In the genomic region with DNA sequence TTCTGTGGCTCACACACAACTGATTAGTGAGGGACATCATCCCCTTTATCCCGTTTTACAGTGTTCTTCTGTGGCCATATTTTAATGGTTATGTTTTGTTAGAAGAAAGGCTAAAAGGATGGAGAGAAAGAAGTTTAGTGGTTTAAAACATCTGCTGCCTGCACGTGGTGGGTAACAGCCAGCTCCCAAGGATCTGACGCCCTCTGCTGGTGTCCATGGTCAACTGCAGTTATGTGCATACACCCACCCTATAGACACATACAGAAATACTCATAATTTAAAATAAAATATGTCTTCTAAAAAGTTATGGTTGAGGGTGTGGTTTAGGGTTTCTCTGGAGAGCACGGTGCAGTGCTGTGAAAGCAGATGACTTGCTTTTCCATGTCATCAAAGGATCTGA, we compare ENCODE assay signal across 20 mouse cellular contexts. TPM values are rescaled to one million over a fixed set of nuclear protein-coding genes. Genes with fewer than 3 reads are reported as not detected.
DNase-seq lines count a peak whose midpoint lies in the region; ATAC-seq and TF ChIP-seq lines count a peak whose summit lies in the region.
"Had no signal": no experiment of that assay in that cellular context is flagged by ENCODE, and none has a peak within 500 bp of the region (broad histone marks: within the 10 kb centered on the region; RNA-seq: fewer than 3 reads in every experiment).

No protein-coding gene starts in this region.

- no peak for ATAC-seq in lung, embryonic 14.5 days (ENCODE audit: insufficient read depth)
- no peak for ATAC-seq in stomach, postnatal 0 days (ENCODE audit: low FRiP score, low TSS enrichment)
- ATAC-seq: forebrain, embryonic 15.5 days; intestine, embryonic 16.5 days had no signal

- no peak overlapping the region for H3K4me2 ChIP-seq in lung, embryonic 14.5 days
- no peak overlapping the region for H3K4me2 ChIP-seq in stomach, postnatal 0 days (replicated peaks; ENCODE audit: low read depth)
- H3K4me2 ChIP-seq: forebrain, embryonic 15.5 days; heart, embryonic 11.5 days; hindbrain, embryonic 14.5 days; lung, embryonic 15.5 days; midbrain, embryonic 11.5 days; neural tube, embryonic 12.5 days had no signal

- no peak for TF ChIP-seq RAD21 in MEL (IDR thresholded peaks at IDR 0.05; ENCODE audit: low read depth, low read length)

- peaks cover 5% of the 10 kb centered on the region for H3K4me1 ChIP-seq in heart, adult 2 months (ENCODE audit: control insufficient read depth, insufficient read depth, low read length)
- H3K4me1 ChIP-seq in lung, embryonic 14.5 days (ENCODE audit: insufficient read depth), result no peaks in the 10 kb centered on the region
- no peaks in the 10 kb centered on the region for H3K4me1 ChIP-seq in MEL (ENCODE audit: control insufficient read depth in 1 of 2, insufficient read depth in 2 of 2, low read length in 2 of 2)
- no peaks in the 10 kb centered on the region; the same call in 1 of the 2 replicates for H3K4me1 ChIP-seq in stomach, postnatal 0 days (replicated peaks; ENCODE audit: control insufficient read depth, insufficient read depth)

- intact Hi-C loops in heart, adult 2 months (cut with DNase I), result loop anchor here (5.0 kb wide), 2 partner anchors 119 to 164 kb away; no protein-coding TSS in a partner anchor

- no peaks in the 10 kb centered on the region; the same call in 1 of the 2 replicates for H3K36me3 ChIP-seq in heart, adult 2 months (ENCODE audit: control insufficient read depth, insufficient read depth, low read length)
- no peaks in the 10 kb centered on the region for H3K36me3 ChIP-seq in lung, embryonic 14.5 days (ENCODE audit: insufficient read depth)
- no peaks in the 10 kb centered on the region for H3K36me3 ChIP-seq in MEL (ENCODE audit: control insufficient read depth in 1 of 2, insufficient read depth in 2 of 2, low read length in 2 of 2)
- H3K36me3 ChIP-seq in stomach, postnatal 0 days (ENCODE audit: control insufficient read depth, insufficient read depth, low read length), result no peaks in the 10 kb centered on the region
- H3K36me3 ChIP-seq: forebrain, embryonic 15.5 days; lung, embryonic 15.5 days; neural tube, embryonic 12.5 days had no signal

- H3K9me3 ChIP-seq in lung, embryonic 14.5 days (ENCODE audit: low read depth, low read length), result no peaks in the 10 kb centered on the region
- no peaks in the 10 kb centered on the region for H3K9me3 ChIP-seq in MEL (replicated peaks; ENCODE audit: insufficient read depth, low read length)
- no peaks in the 10 kb centered on the region for H3K9me3 ChIP-seq in stomach, postnatal 0 days (ENCODE audit: control insufficient read depth, low read length)
- H3K9me3 ChIP-seq: forebrain, embryonic 15.5 days; lung, embryonic 15.5 days; neural tube, embryonic 12.5 days had no signal

- no peak for DNase-seq in heart, adult 2 months
- no peak for DNase-seq in heart, postnatal 4 days
- DNase-seq in lung, embryonic 14.5 days, result no peak
- DNase-seq in lung, adult 18-20 months, result no peak
- DNase-seq in MEL (ENCODE audit: low read depth, low spot score), result no peak
- peak; percentile 10 for DNase-seq in stomach, postnatal 0 days (ENCODE audit: low spot score)
- DNase-seq in urinary bladder, postnatal 36 days (ENCODE audit: low spot score in 2 of 2), result no peak
- DNase-seq: adrenal gland, postnatal 36 days; cerebellum, adult 2 months; gastrocnemius, postnatal 25 days; left cerebral cortex, postnatal 4 days; thymus, adult 18-20 months had no signal

- no peak for TF ChIP-seq POLR2A in heart, adult 2 months (IDR thresholded peaks at IDR 0.05; ENCODE audit: insufficient read depth, low read depth, low read length)
- no peak for TF ChIP-seq POLR2A in MEL (IDR thresholded peaks at IDR 0.05; ENCODE audit: control insufficient read depth in 1 of 2, insufficient read depth in 1 of 2, low read depth in 1 of 2, low read length in 2 of 2, poor library complexity in 1 of 2)

- TF ChIP-seq CTCF in heart, adult 2 months (IDR thresholded peaks at IDR 0.05), result peak; percentile 40
- peak; percentile 35 for TF ChIP-seq CTCF in lung, embryonic 14.5 days (IDR thresholded peaks at IDR 0.05; ENCODE audit: low read depth)
- peak in 2 of 3 experiments; percentile 2 to 16; a peak in 2 of 6 replicates for TF ChIP-seq CTCF in MEL (IDR thresholded peaks at IDR 0.05 in 2 of 3, conservative IDR thresholded peaks at IDR 0.05 in 1 of 3; ENCODE audit: control insufficient read depth in 1 of 3, insufficient read depth in 1 of 3, low read depth in 2 of 3, low read length in 3 of 3, poor library complexity in 1 of 3, severe bottlenecking in 1 of 3)
- TF ChIP-seq CTCF in stomach, postnatal 0 days (IDR thresholded peaks at IDR 0.05; ENCODE audit: low read depth), result peak; percentile 61

- H3K79me2 ChIP-seq in heart, adult 2 months (replicated peaks; ENCODE audit: control insufficient read depth, insufficient read depth, low read length), result no peaks in the 10 kb centered on the region
- H3K79me2 ChIP-seq in MEL (ENCODE audit: control insufficient read depth, insufficient read depth, low read length, poor library complexity), result no peaks in the 10 kb centered on the region

- H3K9ac ChIP-seq in heart, adult 2 months (ENCODE audit: low read depth, low read length), result no peak overlapping the region
- H3K9ac ChIP-seq in lung, embryonic 14.5 days, result no peak overlapping the region
- H3K9ac ChIP-seq in MEL (ENCODE audit: control insufficient read depth, low read depth, low read length, poor library complexity, severe bottlenecking), result no peak overlapping the region
- H3K9ac ChIP-seq in stomach, postnatal 0 days (ENCODE audit: low read length), result no peak overlapping the region
- H3K9ac ChIP-seq: forebrain, embryonic 15.5 days; hindbrain, embryonic 14.5 days; lung, embryonic 15.5 days; neural tube, embryonic 12.5 days had no signal

- H3K27me3 ChIP-seq in heart, adult 2 months (ENCODE audit: control insufficient read depth, insufficient read depth, low read length), result no peaks in the 10 kb centered on the region
- peaks cover 49% of the 10 kb centered on the region for H3K27me3 ChIP-seq in lung, embryonic 14.5 days (ENCODE audit: insufficient read depth, low read length)
- H3K27me3 ChIP-seq in MEL (ENCODE audit: control insufficient read depth in 1 of 2, insufficient read depth in 2 of 2, low read length in 2 of 2), result no peaks in the 10 kb centered on the region
- H3K27me3 ChIP-seq in stomach, postnatal 0 days (ENCODE audit: control insufficient read depth, insufficient read depth, low read length), result no peaks in the 10 kb centered on the region; the same call in 1 of the 2 replicates
- H3K27me3 ChIP-seq: CH12.LX had no signal

- no peak for TF ChIP-seq EP300 in heart, adult 2 months (IDR thresholded peaks at IDR 0.05; ENCODE audit: insufficient read depth, low read depth, low read length)
- TF ChIP-seq EP300 in MEL (IDR thresholded peaks at IDR 0.05; ENCODE audit: low read depth in 1 of 2, low read length in 2 of 2), result no peak
- no peak for TF ChIP-seq EP300 in stomach, postnatal 0 days (optimal IDR thresholded peaks at IDR 0.05)

- 87% methylated on average over 4 of the region's 4 CpGs for WGBS in heart, adult 2 months
- 75% methylated on average over 4 of the region's 4 CpGs for WGBS in lung, embryonic 14.5 days
- 65% methylated on average over 4 of the region's 4 CpGs for WGBS in stomach, postnatal 0 days

- no peak overlapping the region for H3K27ac ChIP-seq in heart, adult 2 months
- H3K27ac ChIP-seq in lung, embryonic 14.5 days (ENCODE audit: low read depth), result no peak overlapping the region
- no peak overlapping the region for H3K27ac ChIP-seq in MEL (ENCODE audit: control insufficient read depth, low read depth, low read length)
- H3K27ac ChIP-seq in stomach, postnatal 0 days (replicated peaks), result no peak overlapping the region
- H3K27ac ChIP-seq: forebrain, embryonic 15.5 days; hindbrain, embryonic 14.5 days; lung, embryonic 15.5 days; neural tube, embryonic 12.5 days had no signal

- no peak overlapping the region for H3K4me3 ChIP-seq in heart, adult 2 months
- no peak overlapping the region for H3K4me3 ChIP-seq in lung, embryonic 14.5 days (ENCODE audit: low read depth, low read length)
- H3K4me3 ChIP-seq in MEL (ENCODE audit: control insufficient read depth in 1 of 2, insufficient read depth in 1 of 2, low read depth in 2 of 2, low read length in 2 of 2), result no peak overlapping the region
- no peak overlapping the region for H3K4me3 ChIP-seq in stomach, postnatal 0 days (ENCODE audit: low read depth, low read length)
- H3K4me3 ChIP-seq: forebrain, embryonic 15.5 days; lung, embryonic 15.5 days; neural tube, embryonic 12.5 days had no signal

TF ChIP-seq in MEL, 35 proteins besides CTCF, POLR2A, EP300 and RAD21:
- TF ChIP-seq SMC3 (IDR thresholded peaks at IDR 0.05; ENCODE audit: low read depth, low read length) (no peak), MXI1 (IDR thresholded peaks at IDR 0.05; ENCODE audit: low read depth, low read length) (no peak), ZNF384 (IDR thresholded peaks at IDR 0.05; ENCODE audit: low read depth, low read length) (no peak), ZMIZ1 (IDR thresholded peaks at IDR 0.05; ENCODE audit: low read depth, low read length) (no peak), JUND (IDR thresholded peaks at IDR 0.05; ENCODE audit: low read depth, low read length) (no peak), MYB (IDR thresholded peaks at IDR 0.05; ENCODE audit: low read depth, low read length) (no peak), MEF2A (IDR thresholded peaks at IDR 0.05; ENCODE audit: extremely low read depth, insufficient replicate concordance, low read depth, low read length, poor library complexity, severe bottlenecking) (no peak), SIN3A (IDR thresholded peaks at IDR 0.05; ENCODE audit: low read length) (no peak), USF1 (IDR thresholded peaks at IDR 0.05; ENCODE audit: low read depth, low read length) (no peak), GABPA (IDR thresholded peaks at IDR 0.05; ENCODE audit: low read depth, low read length) (no peak), MAZ (IDR thresholded peaks at IDR 0.05; ENCODE audit: low read depth, low read length) (no peak), ELF1 (IDR thresholded peaks at IDR 0.05; ENCODE audit: low read depth, low read length) (no peak), HCFC1 (IDR thresholded peaks at IDR 0.05; ENCODE audit: low read depth, low read length) (no peak)

RNA-seq across cellular contexts. Expression of a gene that starts 3.0 kb away (rescaled TPM):
- 1 to 10 TPM; 6.2 to 9.2 TPM for total RNA-seq in heart, adult 2 months (2021)
- polyA plus RNA-seq in heart, adult 2 months (2012; rRNA removed), result 2.0 and 4.4 TPM in 2 replicates
- 10 to 100 TPM in 1 of 2 experiments, 1 to 10 TPM in 1; 7.0 to 12.6 TPM for total RNA-seq in heart, postnatal 4 days (2021)
- polyA plus RNA-seq in lung, embryonic 14.5 days (2014; fragmentation: Nextera tagmentation; extraction: Ambion mirVana), result 0.58 and 0.93 TPM in 2 replicates
- total RNA-seq in MEL (2012; rRNA removed), result not detected in 2 replicates
- polyA plus RNA-seq in MEL (2012; ENCODE audit: insufficient read depth in 1 of 2, insufficient read length in 2 of 2, low read depth in 1 of 2, low replicate concordance in 2 of 2, missing spikeins in 1 of 2), result not detected
- polyA plus RNA-seq in stomach, postnatal 0 days (2015; fragmentation: Nextera tagmentation; extraction: Ambion mirVana), result 2.2 and 2.3 TPM in 2 replicates
- total RNA-seq: CH12.LX had no signal
- polyA plus RNA-seq: midbrain, embryonic 11.5 days had no signal

Comparison
In these comparisons a context has a peak if more than half of its experiments do, and no peak if none do; other contexts are left out.
1. CTCF ChIP-seq: peak in every context shown above with its lines; median percentile 61 in stomach, postnatal 0 days; 40 in heart, adult 2 months; 35 in lung, embryonic 14.5 days; 9 in MEL.